Mouse (Mus musculus): ENCODE results near the gene Ttc9. TPM values are rescaled to one million over a fixed set of nuclear protein-coding genes. Genes with fewer than 3 reads are reported as not detected.
A peak's percentile ranks its signal among the peaks of the same experiment; 100 is the strongest.

Gene Ttc9
- polyA plus RNA-seq, 1 experiment from 2014 or later = 7.0 TPM

GRCm38 (mm10) chr12:81628091-81628490 is 3.0 kb upstream of the Ttc9 start:
- Histone ChIP-seq H3K9ac (no peak overlapping the region), H3K4me2 (replicated peaks) (no peak overlapping the region), H3K36me3 (no peaks in the 10 kb centered on the region), H3K27me3 (replicated peaks) (peaks cover 9% of the 10 kb centered on the region; the same call in 1 of the 2 replicates), H3K27ac (no peak overlapping the region), H3K9me3 (no peaks in the 10 kb centered on the region), H3K4me1 (peaks cover 10% of the 10 kb centered on the region), H3K4me3 (no peak overlapping the region)
- 85% methylated on average over 4 of the region's 4 CpGs for WGBS
- no peak for ATAC-seq (ENCODE audit: low FRiP score, low read depth)

- Histone ChIP-seq H3K27me3 (replicated peaks) (peaks cover 9% of the 10 kb centered on the region; the same call in 1 of the 2 replicates), H3K4me2 (replicated peaks) (peak overlapping the region; percentile 97), H3K4me1 (peaks cover 10% of the 10 kb centered on the region), H3K27ac (0 out of 2 replicates have a peak overlapping the region, but pooled peaks have one; percentile 50), H3K9ac (peak overlapping the region; percentile 78), H3K4me3 (peak overlapping the region; percentile 67), H3K36me3 (no peaks in the 10 kb centered on the region), H3K9me3 (no peaks in the 10 kb centered on the region)
- ATAC-seq (ENCODE audit: low FRiP score, low read depth) = peak; percentile 76
- WGBS = under 1% methylated on average over 16 of the region's 16 CpGs
Observed at GRCm38 (mm10) chr12:81630520-81630914, 532 bp upstream of the Ttc9 start.

- peaks cover 10% of the 10 kb centered on the region for H3K4me1 ChIP-seq
- peak; percentile 52 for ATAC-seq (ENCODE audit: low FRiP score, low read depth)
- peak overlapping the region; percentile 78 for H3K9ac ChIP-seq
- no peaks in the 10 kb centered on the region for H3K9me3 ChIP-seq
- peak overlapping the region; percentile 67 for H3K4me3 ChIP-seq
- peaks cover 9% of the 10 kb centered on the region; the same call in 1 of the 2 replicates for H3K27me3 ChIP-seq (replicated peaks)
- H3K36me3 ChIP-seq = no peaks in the 10 kb centered on the region
- peak overlapping the region; percentile 97 for H3K4me2 ChIP-seq (replicated peaks)
- no peak overlapping the region for H3K27ac ChIP-seq
- 1% methylated on average over 31 of the region's 31 CpGs for WGBS
Observed at GRCm38 (mm10) chr12:81631661-81632401, 782 bp downstream of the Ttc9 start.

- Histone ChIP-seq H3K4me3 (no peak overlapping the region), H3K4me1 (peaks cover 10% of the 10 kb centered on the region), H3K9ac (no peak overlapping the region), H3K27ac (no peak overlapping the region), H3K4me2 (replicated peaks) (0 out of 2 replicates have a peak overlapping the region, but pooled peaks have one; percentile 97), H3K9me3 (no peaks in the 10 kb centered on the region), H3K36me3 (no peaks in the 10 kb centered on the region), H3K27me3 (replicated peaks) (peaks cover 9% of the 10 kb centered on the region; the same call in 1 of the 2 replicates)
- no peak for ATAC-seq (ENCODE audit: low FRiP score, low read depth)
- WGBS = 90% methylated on average over 2 of the region's 2 CpGs
Observed at GRCm38 (mm10) chr12:81633246-81633645, 2.2 kb downstream of the Ttc9 start.

GRCm38 (mm10) chr12:81640656-81641055 is 9.6 kb downstream of the Ttc9 start:
- H3K4me1 ChIP-seq = no peaks in the 10 kb centered on the region
- H3K9ac ChIP-seq = no peak overlapping the region
- no peak overlapping the region for H3K4me2 ChIP-seq (replicated peaks)
- H3K36me3 ChIP-seq = no peaks in the 10 kb centered on the region
- no peaks in the 10 kb centered on the region for H3K27me3 ChIP-seq (replicated peaks)
- no peak overlapping the region for H3K27ac ChIP-seq
- no peaks in the 10 kb centered on the region for H3K9me3 ChIP-seq
- no peak overlapping the region for H3K4me3 ChIP-seq
- ATAC-seq (ENCODE audit: low FRiP score, low read depth) = no peak
- 62% methylated on average over 5 of the region's 5 CpGs for WGBS

GRCm38 (mm10) chr12:81642361-81643082 is 11.5 kb downstream of the Ttc9 start:
- Histone ChIP-seq H3K4me3 (no peak overlapping the region), H3K4me2 (replicated peaks) (no peak overlapping the region), H3K27ac (no peak overlapping the region), H3K9ac (no peak overlapping the region), H3K9me3 (no peaks in the 10 kb centered on the region), H3K4me1 (no peaks in the 10 kb centered on the region), H3K27me3 (replicated peaks) (no peaks in the 10 kb centered on the region), H3K36me3 (no peaks in the 10 kb centered on the region)
- 38% methylated on average over 11 of the region's 11 CpGs for WGBS
- no peak for ATAC-seq (ENCODE audit: low FRiP score, low read depth)

- ATAC-seq (ENCODE audit: low FRiP score, low read depth) = no peak
- Histone ChIP-seq H3K27ac (no peak overlapping the region), H3K9me3 (no peaks in the 10 kb centered on the region), H3K27me3 (replicated peaks) (no peaks in the 10 kb centered on the region), H3K4me2 (replicated peaks) (no peak overlapping the region), H3K4me3 (no peak overlapping the region), H3K36me3 (no peaks in the 10 kb centered on the region), H3K9ac (no peak overlapping the region), H3K4me1 (no peaks in the 10 kb centered on the region)
- WGBS = 88% methylated on average over 6 of the region's 6 CpGs
Observed at GRCm38 (mm10) chr12:81646811-81647210, 15.8 kb downstream of the Ttc9 start.

GRCm38 (mm10) chr12:81653344-81653743 is 22.3 kb downstream of the Ttc9 start:
- Histone ChIP-seq H3K27me3 (replicated peaks) (no peaks in the 10 kb centered on the region), H3K27ac (no peak overlapping the region), H3K4me1 (no peaks in the 10 kb centered on the region), H3K4me2 (replicated peaks) (no peak overlapping the region), H3K36me3 (no peaks in the 10 kb centered on the region), H3K4me3 (no peak overlapping the region), H3K9ac (no peak overlapping the region), H3K9me3 (no peaks in the 10 kb centered on the region)
- 94% methylated on average over 8 of the region's 8 CpGs for WGBS
- ATAC-seq (ENCODE audit: low FRiP score, low read depth) = no peak

GRCm38 (mm10) chr12:81657321-81657720 is 26.3 kb downstream of the Ttc9 start:
- no peak for ATAC-seq (ENCODE audit: low FRiP score, low read depth)
- no peak overlapping the region for H3K4me2 ChIP-seq (replicated peaks)
- H3K9ac ChIP-seq = no peak overlapping the region
- WGBS = 89% methylated on average over 1 of the region's 1 CpGs
- H3K27ac ChIP-seq = no peak overlapping the region
- H3K9me3 ChIP-seq = no peaks in the 10 kb centered on the region
- H3K36me3 ChIP-seq = no peaks in the 10 kb centered on the region; the same call in 1 of the 2 replicates
- no peaks in the 10 kb centered on the region for H3K27me3 ChIP-seq (replicated peaks)
- no peak overlapping the region for H3K4me3 ChIP-seq
- H3K4me1 ChIP-seq = no peaks in the 10 kb centered on the region

GRCm38 (mm10) chr12:81658086-81658485 is 27.0 kb downstream of the Ttc9 start:
- H3K9me3 ChIP-seq = no peaks in the 10 kb centered on the region
- no peaks in the 10 kb centered on the region for H3K4me1 ChIP-seq
- no peak overlapping the region for H3K4me3 ChIP-seq
- no peak overlapping the region for H3K27ac ChIP-seq
- H3K4me2 ChIP-seq (replicated peaks) = no peak overlapping the region
- no peak overlapping the region for H3K9ac ChIP-seq
- H3K36me3 ChIP-seq = no peaks in the 10 kb centered on the region; the same call in 1 of the 2 replicates
- WGBS = 89% methylated on average over 7 of the region's 7 CpGs
- ATAC-seq (ENCODE audit: low FRiP score, low read depth) = no peak
- H3K27me3 ChIP-seq (replicated peaks) = no peaks in the 10 kb centered on the region

GRCm38 (mm10) chr12:81662076-81662475 is 31.0 kb downstream of the Ttc9 start:
- Histone ChIP-seq H3K27me3 (replicated peaks) (no peaks in the 10 kb centered on the region), H3K27ac (no peak overlapping the region), H3K9ac (no peak overlapping the region), H3K36me3 (no peaks in the 10 kb centered on the region; the same call in 1 of the 2 replicates), H3K9me3 (no peaks in the 10 kb centered on the region), H3K4me2 (replicated peaks) (no peak overlapping the region), H3K4me1 (no peaks in the 10 kb centered on the region), H3K4me3 (no peak overlapping the region)
- no peak for ATAC-seq (ENCODE audit: low FRiP score, low read depth)
- WGBS = 86% methylated on average over 4 of the region's 4 CpGs

- no peaks in the 10 kb centered on the region; the same call in 1 of the 2 replicates for H3K36me3 ChIP-seq
- H3K4me3 ChIP-seq = no peak overlapping the region
- ATAC-seq (ENCODE audit: low FRiP score, low read depth) = no peak
- H3K4me2 ChIP-seq (replicated peaks) = no peak overlapping the region
- no peak overlapping the region for H3K27ac ChIP-seq
- H3K9me3 ChIP-seq = no peaks in the 10 kb centered on the region
- no peak overlapping the region for H3K9ac ChIP-seq
- WGBS = 95% methylated on average over 9 of the region's 9 CpGs
- H3K4me1 ChIP-seq = no peaks in the 10 kb centered on the region
- H3K27me3 ChIP-seq (replicated peaks) = no peaks in the 10 kb centered on the region
Observed at GRCm38 (mm10) chr12:81663116-81663515, 32.1 kb downstream of the Ttc9 start.

All from neural tube, embryonic 12.5 days (tissue).